Mouse (Mus musculus) Patski (cell line): ENCODE measurements around the gene 1700001K19Rik. TPM values are rescaled to one million over a fixed set of nuclear protein-coding genes. Genes with fewer than 3 reads are reported as not detected.
"Not testable (repeated sequence)": the region's sequence is repeated elsewhere in the genome, so short reads cannot be mapped to it uniquely, and the experiment has no call there.

Experiments used
- ATAC-seq: fragments of 100-300 bp; one replicate; pipeline ENCODE4 v1.8.0; 2021
- CTCF ChIA-PET: fragments of 350-600 bp; sonication (Branson Sonifier 250); formaldehyde crosslinking; loops from one replicate; lab custom pipeline; 2022; ENCODE audit warnings: inconsistent platforms; lab: Charles Lee
- POLR2A ChIA-PET: fragments of 350-600 bp; sonication (Branson Sonifier 250); formaldehyde crosslinking; loops from one replicate; lab custom pipeline; 2022; ENCODE audit warnings: antibody characterized with exemption, inconsistent platforms; lab: Charles Lee
- DNase-seq: peaks from one replicate; pipeline ENCODE4 v3.0.0-alpha.2; 2011; ENCODE audit warnings: low read depth, low spot score
- H3K27me3 ChIP-seq: fragments of 371-371 bp; one replicate; pipeline ENCODE4 v1.5.1; 2021
- CTCF ChIP-seq: fragments of 100-300 bp; IDR thresholded peaks from one replicate; pipeline ENCODE4 v1.5.1; 2021
- in situ Hi-C: fragments of 300-500 bp; cut with MboI; formaldehyde crosslinking; loops from 3 replicates; pipeline ENCODE4 v1.11.1; 2018; ENCODE audit warnings: low pct_unique_long_range_greater_than_20kb, mixed read lengths
- polyA plus RNA-seq: library from polyadenylated mRNA; unstranded; gene quantifications from one replicate; pipeline ENCODE4 v1.2.3, GENCODE M21; 2021

Gene 1700001K19Rik
- polyA plus RNA-seq, result 0.12 TPM

DNA sequence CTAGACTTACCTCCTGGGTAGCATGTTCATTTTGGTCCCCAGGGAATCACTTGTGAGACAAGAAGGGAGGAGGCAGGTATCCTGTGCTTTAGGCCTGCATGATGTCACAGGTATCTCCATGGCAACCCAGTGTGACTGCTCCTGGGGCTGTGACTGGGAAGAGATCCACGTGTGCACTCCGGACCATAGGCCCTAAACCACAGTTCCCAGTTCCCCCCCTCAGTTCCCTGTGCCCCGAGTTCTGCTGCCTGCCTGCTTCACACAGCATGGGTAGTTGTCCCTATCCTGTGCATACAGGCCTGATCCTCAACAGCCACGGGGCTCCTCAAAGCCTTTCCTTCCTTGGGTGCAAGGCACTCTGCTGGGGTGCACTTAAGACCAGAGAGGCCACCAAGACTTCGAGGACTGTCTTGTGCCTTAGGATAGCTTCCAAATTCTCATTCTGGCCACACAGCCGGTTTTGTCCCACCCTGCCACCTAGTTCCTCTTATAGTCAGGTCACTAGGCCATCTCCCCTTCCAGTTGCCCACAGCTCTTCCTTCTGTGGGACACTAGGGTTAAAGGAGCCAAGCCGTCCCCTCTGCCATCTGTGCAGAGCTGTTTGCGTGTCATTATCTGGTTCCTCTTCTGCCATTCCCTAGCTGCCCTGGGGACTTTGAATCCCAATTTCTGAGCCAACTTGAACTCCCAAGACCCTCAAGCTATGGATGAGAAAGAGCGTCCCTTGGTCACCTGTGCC is at the start of gene 1700001K19Rik:
1700001K19Rik (minus strand) TSS at position 59 of the 739 bp plus-strand sequence.
- TF ChIP-seq CTCF, result no peak
- H3K27me3 ChIP-seq, result no peaks in the 10 kb centered on the region
- DNase-seq (no peak), ATAC-seq (no peak)
- in situ Hi-C loops, result loop anchor here (10.0 kb wide), 1 partner anchor 162 kb away; the partner anchor contains the start of gene Mok
- ChIA-PET POLR2A (no interaction called here), CTCF (interaction anchor here (1.9 kb wide), 1 partner anchor 20 kb away, joined by 5 read pairs; the partner anchor contains the start of gene Hsp90aa1)

- in situ Hi-C loops, result no loop called here
- H3K27me3 ChIP-seq, result no peaks in the 10 kb centered on the region
- ChIA-PET CTCF (no interaction called here), POLR2A (no interaction called here)
- TF ChIP-seq CTCF, result no peak
- no peak for DNase-seq
- no peak for ATAC-seq
These were observed 44.0 kb upstream of the 1700001K19Rik start for GRCm38 (mm10) chr12:110726428-110726827.

GRCm38 (mm10) chr12:110725489-110725888 is 43.1 kb upstream of the 1700001K19Rik start:
- ATAC-seq (no peak), DNase-seq (no peak)
- in situ Hi-C loops, result no loop called here

DNA sequence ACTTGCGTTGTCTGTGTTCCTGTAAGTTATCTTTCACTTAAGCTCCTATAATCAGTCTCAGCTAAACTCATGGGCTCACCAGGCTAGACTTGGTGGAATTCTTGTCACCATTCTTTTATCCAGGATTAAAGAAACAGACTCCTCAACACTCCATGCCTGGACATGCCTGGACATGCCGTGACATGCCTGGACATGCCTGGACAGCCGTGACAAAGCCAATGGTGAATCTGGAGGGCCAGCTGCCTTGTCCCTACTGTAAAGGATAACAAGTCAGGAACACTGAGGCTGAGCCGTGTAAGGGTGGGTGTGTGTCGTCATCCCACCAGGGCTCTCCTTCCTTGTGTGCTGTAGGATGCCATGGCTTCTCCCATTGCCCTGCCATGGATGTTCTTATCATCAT is 42.6 kb upstream of the 1700001K19Rik start:
- in situ Hi-C loops, result no loop called here
- no peak for TF ChIP-seq CTCF
- ChIA-PET POLR2A (no interaction called here), CTCF (no interaction called here)
- ATAC-seq, result no peak
- DNase-seq, result no peak
- no peaks in the 10 kb centered on the region for H3K27me3 ChIP-seq

More at GRCm38 (mm10) chr12:110725489-110725888, 43.1 kb upstream of the 1700001K19Rik start:
- ChIA-PET POLR2A (no interaction called here), CTCF (no interaction called here)
- H3K27me3 ChIP-seq, result no peaks in the 10 kb centered on the region
- TF ChIP-seq CTCF, result no peak

GRCm38 (mm10) chr12:110716004-110716403 is 33.6 kb upstream of the 1700001K19Rik start:
- DNase-seq (no peak), ATAC-seq (no peak)
- no peak for TF ChIP-seq CTCF
- H3K27me3 ChIP-seq, result no peaks in the 10 kb centered on the region
- POLR2A ChIA-PET, result no interaction called here
- CTCF ChIA-PET, result interaction anchor here (1.0 to 1.9 kb wide), 3 partner anchors 13 to 83 kb away, joined by 3 to 5 read pairs (median 4); no protein-coding TSS in a partner anchor
- in situ Hi-C loops, result no loop called here

- in situ Hi-C loops, result no loop called here
- POLR2A ChIA-PET, result no interaction called here
- DNase-seq (no peak), ATAC-seq (no peak)
- TF ChIP-seq CTCF, result no peak
- H3K27me3 ChIP-seq, result no peaks in the 10 kb centered on the region
- CTCF ChIA-PET, result no interaction called here
These were observed 31.8 kb upstream of the 1700001K19Rik start for GRCm38 (mm10) chr12:110714215-110714614.

GRCm38 (mm10) chr12:110713784-110714183 is 31.4 kb upstream of the 1700001K19Rik start:
- CTCF ChIA-PET, result no interaction called here
- POLR2A ChIA-PET, result no interaction called here
- H3K27me3 ChIP-seq, result no peaks in the 10 kb centered on the region
- in situ Hi-C loops, result no loop called here
- no peak for TF ChIP-seq CTCF
- DNase-seq (no peak), ATAC-seq (no peak)

GRCm38 (mm10) chr12:110711270-110711669 is 28.9 kb upstream of the 1700001K19Rik start:
- ChIA-PET CTCF (interaction anchor here (1.3 kb wide), 1 partner anchor 8 kb away, joined by 3 read pairs; the partner anchor contains the start of gene Hsp90aa1), POLR2A (interaction anchor here (0.6 to 0.7 kb wide), 2 partner anchors 24 to 97 kb away, joined by 3 to 4 read pairs; no protein-coding TSS in a partner anchor)
- ATAC-seq, result no peak
- TF ChIP-seq CTCF, result no peak
- no peak for DNase-seq
- in situ Hi-C loops, result no loop called here
- H3K27me3 ChIP-seq, result no peaks in the 10 kb centered on the region

GRCm38 (mm10) chr12:110707451-110707850 is 25.0 kb upstream of the 1700001K19Rik start:
- no peaks in the 10 kb centered on the region for H3K27me3 ChIP-seq
- in situ Hi-C loops, result no loop called here
- no peak for TF ChIP-seq CTCF
- DNase-seq (no peak), ATAC-seq (no peak)
- CTCF ChIA-PET, result interaction anchor here (0.8 kb wide), 1 partner anchor 10 kb away, joined by 3 read pairs; no protein-coding TSS in a partner anchor
- POLR2A ChIA-PET, result interaction anchor here (0.6 kb wide), 1 partner anchor 131 kb away, joined by 3 read pairs; no protein-coding TSS in a partner anchor

DNA sequence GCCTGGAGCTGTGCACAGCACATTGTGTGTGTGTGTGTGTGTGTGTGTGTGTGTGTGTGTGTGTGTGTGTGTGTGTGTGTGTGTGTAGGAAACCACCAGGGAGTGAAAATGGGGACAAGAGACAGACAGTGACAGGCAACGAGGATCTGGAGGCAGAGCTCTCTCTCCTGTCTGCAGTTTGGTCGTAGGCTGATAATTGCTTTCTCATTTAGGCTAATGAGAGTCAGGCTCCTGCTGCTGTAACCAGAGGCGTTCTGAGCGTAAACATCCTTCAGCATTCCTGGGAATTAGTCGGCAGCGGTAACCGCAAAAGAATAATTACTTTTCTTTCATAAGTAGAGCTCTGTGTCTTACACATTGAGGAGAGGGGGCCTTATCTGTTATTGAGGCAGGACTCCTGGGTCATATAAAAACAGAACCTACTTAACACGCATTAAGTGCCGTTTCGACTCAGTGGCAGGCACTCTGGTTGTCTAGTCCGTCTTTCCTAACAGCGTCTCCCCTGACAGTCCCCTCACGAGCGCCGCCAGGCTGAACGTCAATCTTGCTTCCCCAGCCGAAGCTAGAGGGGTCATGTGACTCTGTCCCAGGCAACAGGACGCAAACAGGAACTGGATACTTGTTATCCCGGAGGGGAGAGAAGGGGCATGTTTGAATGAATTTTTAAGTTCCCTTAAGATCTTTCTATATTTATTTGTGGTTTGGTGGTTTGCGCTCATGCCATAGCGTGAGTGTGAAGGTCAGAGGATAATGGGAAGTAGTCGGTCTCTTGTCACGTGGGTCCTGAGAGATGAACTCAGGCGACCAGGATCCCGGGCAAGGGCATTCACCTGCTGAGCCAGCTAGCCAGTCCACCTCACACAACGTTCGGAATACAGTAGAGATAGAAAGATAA is 24.2 kb upstream of the 1700001K19Rik start:
- peak; percentile 64 for DNase-seq
- peak; percentile 8 for ATAC-seq
- no peaks in the 10 kb centered on the region for H3K27me3 ChIP-seq
- ChIA-PET POLR2A (interaction anchor here (0.5 to 0.8 kb wide), 4 partner anchors 20 to 132 kb away, joined by 3 read pairs; no protein-coding TSS in a partner anchor), CTCF (no interaction called here)
- TF ChIP-seq CTCF, result no peak
- in situ Hi-C loops, result no loop called here

- POLR2A ChIA-PET, result interaction anchor here (0.5 kb wide), 1 partner anchor 133 kb away, joined by 7 read pairs; no protein-coding TSS in a partner anchor
- ATAC-seq, H3K27me3 ChIP-seq, in situ Hi-C loops, DNase-seq: not testable (repeated sequence)
- CTCF ChIA-PET, result interaction anchor here (1.0 kb wide), 1 partner anchor 100 kb away, joined by 3 read pairs; no protein-coding TSS in a partner anchor
These were observed 23.0 kb upstream of the 1700001K19Rik start for GRCm38 (mm10) chr12:110705419-110705818.
